Comparison of ENCODE assay signal across 8 mouse cellular contexts in the genomic region with DNA sequence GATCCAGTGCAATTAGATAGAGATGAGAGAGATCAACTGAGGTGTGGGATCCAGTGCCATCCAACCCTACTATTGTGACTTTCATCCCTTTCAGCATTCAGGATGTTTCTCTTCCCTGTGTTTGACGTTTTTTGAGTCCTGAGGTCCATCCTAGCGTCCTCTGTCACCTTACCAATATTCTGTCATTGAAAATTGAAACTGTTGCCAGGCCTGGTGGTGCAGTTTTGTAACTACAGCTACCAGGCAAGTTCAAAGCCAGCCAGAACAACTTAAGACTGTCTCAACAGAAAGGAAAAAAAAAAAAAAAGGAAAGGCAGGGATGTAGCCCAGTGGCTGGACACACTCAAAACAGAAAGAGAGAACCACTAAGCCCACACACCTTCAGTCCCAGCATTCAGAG. TPM values are rescaled to one million over a fixed set of nuclear protein-coding genes. Genes with fewer than 3 reads are reported as not detected.
A peak's percentile ranks its signal among the peaks of the same experiment; 100 is the strongest.
DNase-seq lines count a peak whose midpoint lies in the region; ATAC-seq and TF ChIP-seq lines count a peak whose summit lies in the region.

No protein-coding gene starts in this region.

- no peak overlapping the region for H3K9ac ChIP-seq in limb, embryonic 12.5 days (replicated peaks)
- H3K9ac ChIP-seq in stomach, embryonic 16.5 days (ENCODE audit: low read length): peak overlapping the region; percentile 93

- H3K4me2 ChIP-seq in limb, embryonic 12.5 days: peak overlapping the region; percentile 84
- peak overlapping the region; percentile 81 for H3K4me2 ChIP-seq in stomach, embryonic 16.5 days (ENCODE audit: low read depth, low read length)

- H3K9me3 ChIP-seq in megakaryocyte, embryonic 14.5 days: no peaks in the 10 kb centered on the region
- no peaks in the 10 kb centered on the region for H3K9me3 ChIP-seq in limb, embryonic 12.5 days
- no peaks in the 10 kb centered on the region for H3K9me3 ChIP-seq in stomach, embryonic 16.5 days (replicated peaks; ENCODE audit: control insufficient read depth, low read length)

- H3K4me3 ChIP-seq in megakaryocyte, embryonic 14.5 days (replicated peaks): peak overlapping the region; percentile 92
- peak overlapping the region; percentile 78 for H3K4me3 ChIP-seq in limb, embryonic 12.5 days (replicated peaks)
- H3K4me3 ChIP-seq in stomach, embryonic 16.5 days (replicated peaks; ENCODE audit: low read length): peak overlapping the region; percentile 73; the same call in 1 of the 2 replicates
- no peak overlapping the region for H3K4me3 ChIP-seq in lung, adult 2 months (replicated peaks; ENCODE audit: extremely low read depth, low read depth, low read length)

- no peaks in the 10 kb centered on the region for H3K27me3 ChIP-seq in megakaryocyte, embryonic 14.5 days (replicated peaks)
- peaks cover 7% of the 10 kb centered on the region; the same call in 1 of the 2 replicates for H3K27me3 ChIP-seq in limb, embryonic 12.5 days
- no peaks in the 10 kb centered on the region for H3K27me3 ChIP-seq in stomach, embryonic 16.5 days (ENCODE audit: control insufficient read depth, insufficient read depth, low read length)

- no peak for ATAC-seq in megakaryocyte, adult 5-6 weeks (ENCODE audit: poor library complexity, severe bottlenecking)
- ATAC-seq in limb, embryonic 12.5 days (ENCODE audit: insufficient number of reproducible peaks, insufficient read depth, low FRiP score, low TSS enrichment, low read depth): no peak
- no peak for ATAC-seq in stomach, embryonic 16.5 days (ENCODE audit: insufficient read depth, low FRiP score)

- no peak for TF ChIP-seq POLR2A in lung, adult 2 months (IDR thresholded peaks at IDR 0.05; ENCODE audit: borderline replicate concordance, extremely low read depth, low read depth, low read length)

- DNase-seq in cerebellum, postnatal 14 days: peak; percentile 27 to 49
- DNase-seq in cerebellum, adult 8-10 months: no peak
- no peak for DNase-seq in adrenal gland, adult 8-10 months
- no peak for DNase-seq in lung, adult 2 months

- TF ChIP-seq CTCF in lung, adult 2 months (IDR thresholded peaks at IDR 0.05; ENCODE audit: insufficient read depth, low read length): no peak

- 73% methylated on average over 2 of the region's 2 CpGs for WGBS in limb, embryonic 12.5 days
- 75% methylated on average over 2 of the region's 2 CpGs for WGBS in stomach, embryonic 16.5 days
- 57% methylated on average over 2 of the region's 2 CpGs for WGBS in lung, adult 2 months

- H3K36me3 ChIP-seq in megakaryocyte, embryonic 14.5 days (replicated peaks; ENCODE audit: low read length): peaks cover 34% of the 10 kb centered on the region
- H3K36me3 ChIP-seq in limb, embryonic 12.5 days: peaks cover 18% of the 10 kb centered on the region
- peaks cover 4% of the 10 kb centered on the region; the same call in 1 of the 2 replicates for H3K36me3 ChIP-seq in stomach, embryonic 16.5 days (ENCODE audit: control insufficient read depth, insufficient read depth, low read length)

- H3K27ac ChIP-seq in limb, embryonic 12.5 days: no peak overlapping the region
- H3K27ac ChIP-seq in stomach, embryonic 16.5 days (ENCODE audit: low read length): no peak overlapping the region

- H3K4me1 ChIP-seq in megakaryocyte, embryonic 14.5 days: peaks cover 75% of the 10 kb centered on the region
- H3K4me1 ChIP-seq in limb, embryonic 12.5 days (replicated peaks): peaks cover 33% of the 10 kb centered on the region
- peaks cover 35% of the 10 kb centered on the region for H3K4me1 ChIP-seq in stomach, embryonic 16.5 days (ENCODE audit: control insufficient read depth, insufficient read depth, low read length)
- H3K4me1 ChIP-seq in lung, adult 2 months (ENCODE audit: control insufficient read depth, insufficient read depth, low read length): peaks cover 16% of the 10 kb centered on the region

RNA-seq across cellular contexts. Expression of a gene that starts 1.3 kb away (rescaled TPM):
- 175 and 2,406 TPM in 2 replicates for polyA plus RNA-seq in megakaryocyte, embryonic 14.5 days (2012; ENCODE audit: insufficient read depth, low replicate concordance)
- total RNA-seq in megakaryocyte, adult 5-6 weeks (2015): 1,624 and 1,690 TPM in 2 replicates
- 1,921 and 2,467 TPM in 2 replicates for total RNA-seq in megakaryocyte, adult 5-6 weeks (2017)
- polyA plus RNA-seq in limb, embryonic 12.5 days (2016; fragmentation: Nextera tagmentation; extraction: Ambion mirVana): 827 and 868 TPM in 2 replicates
- polyA plus RNA-seq in stomach, embryonic 16.5 days (2015; fragmentation: Nextera tagmentation; extraction: Ambion mirVana): 2,126 and 2,216 TPM in 2 replicates
- total RNA-seq in adrenal gland, adult 8-10 months (2022): 100 to 1,000 TPM; 760 to 841 (median 820) TPM
- 771 and 1,159 TPM in 2 replicates for polyA plus RNA-seq in lung, adult 2 months (2012; rRNA removed)

RNA-seq across cellular contexts. Expression of a gene that starts 3.2 kb away (rescaled TPM):
- 9.5 and 15.9 TPM in 2 replicates for polyA plus RNA-seq in megakaryocyte, embryonic 14.5 days (2012; ENCODE audit: insufficient read depth, low replicate concordance)
- total RNA-seq in megakaryocyte, adult 5-6 weeks (2015): 3.4 and 5.8 TPM in 2 replicates
- total RNA-seq in megakaryocyte, adult 5-6 weeks (2017): 0.99 and 2.0 TPM in 2 replicates
- 3.2 and 3.4 TPM in 2 replicates for polyA plus RNA-seq in limb, embryonic 12.5 days (2016; fragmentation: Nextera tagmentation; extraction: Ambion mirVana)
- polyA plus RNA-seq in stomach, embryonic 16.5 days (2015; fragmentation: Nextera tagmentation; extraction: Ambion mirVana): 2.7 and 3.9 TPM in 2 replicates
- 10 to 100 TPM in 2 of 4 experiments, 1 to 10 TPM in 2; 4.8 to 11.6 (median 7.9) TPM for total RNA-seq in adrenal gland, adult 8-10 months (2022)
- 1.9 and 2.0 TPM in 2 replicates for polyA plus RNA-seq in lung, adult 2 months (2012; rRNA removed)

RNA-seq across cellular contexts. Expression of a gene that starts 30.4 kb away (rescaled TPM):
- polyA plus RNA-seq in megakaryocyte, embryonic 14.5 days (2012; ENCODE audit: insufficient read depth, low replicate concordance): 48.5 and 62.5 TPM in 2 replicates
- total RNA-seq in megakaryocyte, adult 5-6 weeks (2015): 125 and 127 TPM in 2 replicates
- total RNA-seq in megakaryocyte, adult 5-6 weeks (2017): 266 and 267 TPM in 2 replicates
- 18.5 and 19.9 TPM in 2 replicates for polyA plus RNA-seq in limb, embryonic 12.5 days (2016; fragmentation: Nextera tagmentation; extraction: Ambion mirVana)
- 32.9 TPM in 2 replicates for polyA plus RNA-seq in stomach, embryonic 16.5 days (2015; fragmentation: Nextera tagmentation; extraction: Ambion mirVana)
- total RNA-seq in adrenal gland, adult 8-10 months (2022): 10 to 100 TPM; 22.8 to 44.9 (median 33.2) TPM
- 94.9 and 97.2 TPM in 2 replicates for polyA plus RNA-seq in lung, adult 2 months (2012; rRNA removed)

RNA-seq across cellular contexts. Expression of a gene that starts 36.2 kb away (rescaled TPM):
- 86.7 and 138 TPM in 2 replicates for polyA plus RNA-seq in megakaryocyte, embryonic 14.5 days (2012; ENCODE audit: insufficient read depth, low replicate concordance)
- total RNA-seq in megakaryocyte, adult 5-6 weeks (2015): 73.1 and 82.3 TPM in 2 replicates
- total RNA-seq in megakaryocyte, adult 5-6 weeks (2017): 63.1 and 78.4 TPM in 2 replicates
- polyA plus RNA-seq in limb, embryonic 12.5 days (2016; fragmentation: Nextera tagmentation; extraction: Ambion mirVana): 105 and 120 TPM in 2 replicates
- 59.5 and 62.4 TPM in 2 replicates for polyA plus RNA-seq in stomach, embryonic 16.5 days (2015; fragmentation: Nextera tagmentation; extraction: Ambion mirVana)
- 100 to 1,000 TPM; 103 to 155 (median 127) TPM for total RNA-seq in adrenal gland, adult 8-10 months (2022)
- polyA plus RNA-seq in lung, adult 2 months (2012; rRNA removed): 99.8 TPM in 2 replicates

RNA-seq across cellular contexts. Expression of a gene that starts 52.3 kb away (rescaled TPM):
- 21.5 and 24.2 TPM in 2 replicates for polyA plus RNA-seq in megakaryocyte, embryonic 14.5 days (2012; ENCODE audit: insufficient read depth, low replicate concordance)
- 6.0 and 8.1 TPM in 2 replicates for total RNA-seq in megakaryocyte, adult 5-6 weeks (2015)
- total RNA-seq in megakaryocyte, adult 5-6 weeks (2017): 12.9 and 14.5 TPM in 2 replicates
- 18.1 and 21.4 TPM in 2 replicates for polyA plus RNA-seq in limb, embryonic 12.5 days (2016; fragmentation: Nextera tagmentation; extraction: Ambion mirVana)
- polyA plus RNA-seq in stomach, embryonic 16.5 days (2015; fragmentation: Nextera tagmentation; extraction: Ambion mirVana): 10.7 and 10.8 TPM in 2 replicates
- 10 to 100 TPM; 12.9 to 15.0 (median 13.6) TPM for total RNA-seq in adrenal gland, adult 8-10 months (2022)
- polyA plus RNA-seq in lung, adult 2 months (2012; rRNA removed): 13.2 and 15.1 TPM in 2 replicates

Comparison
In these comparisons a context has a peak if more than half of its experiments do, and no peak if none do; other contexts are left out.
1. DNase-seq: peak in cerebellum, postnatal 14 days (2 of 2); none in cerebellum, adult 8-10 months (single experiment), adrenal gland, adult 8-10 months (single experiment) and lung, adult 2 months (single experiment).